Mouse (Mus musculus): ENCODE measurements around the gene Gpr139. TPM values are rescaled to one million over a fixed set of nuclear protein-coding genes. Genes with fewer than 3 reads are reported as not detected.

Gpr139 gene
- polyA plus RNA-seq, 1 experiment, result not detected

GRCm38 (mm10) chr7:119111771-119112170 is 72.6 kb downstream of the Gpr139 start:
- TF ChIP-seq GATA1 (IDR thresholded peaks at IDR 0.05; ENCODE audit: low read length) (no peak), TAL1 (IDR thresholded peaks at IDR 0.05; ENCODE audit: low read length) (no peak)
- no peak overlapping the region for H3K4me3 ChIP-seq (replicated peaks)

GRCm38 (mm10) chr7:119105878-119106277 is 78.5 kb downstream of the Gpr139 start:
- H3K9me3 ChIP-seq (ENCODE audit: control insufficient read depth, low read length), result peaks cover 10% of the 10 kb centered on the region; the same call in 1 of the 2 replicates
- no peaks in the 10 kb centered on the region for H3K36me3 ChIP-seq (ENCODE audit: control insufficient read depth)
- no peaks in the 10 kb centered on the region for H3K4me1 ChIP-seq (ENCODE audit: control insufficient read depth)
- H3K27me3 ChIP-seq (ENCODE audit: control insufficient read depth), result no peaks in the 10 kb centered on the region
- TF ChIP-seq GATA1 (IDR thresholded peaks at IDR 0.05; ENCODE audit: low read length) (no peak), TAL1 (IDR thresholded peaks at IDR 0.05; ENCODE audit: low read length) (no peak)
- H3K4me3 ChIP-seq (replicated peaks), result no peak overlapping the region

More at GRCm38 (mm10) chr7:119111771-119112170, 72.6 kb downstream of the Gpr139 start:
- H3K4me1 ChIP-seq (ENCODE audit: control insufficient read depth), result no peaks in the 10 kb centered on the region
- no peaks in the 10 kb centered on the region for H3K36me3 ChIP-seq (ENCODE audit: control insufficient read depth)
- peaks cover 2% of the 10 kb centered on the region; the same call in 1 of the 2 replicates for H3K9me3 ChIP-seq (ENCODE audit: control insufficient read depth, low read length)
- no peaks in the 10 kb centered on the region for H3K27me3 ChIP-seq (ENCODE audit: control insufficient read depth)

- Histone ChIP-seq H3K4me1 (ENCODE audit: control insufficient read depth) (no peaks in the 10 kb centered on the region), H3K36me3 (ENCODE audit: control insufficient read depth) (no peaks in the 10 kb centered on the region), H3K9me3 (ENCODE audit: control insufficient read depth, low read length) (no peaks in the 10 kb centered on the region), H3K4me3 (replicated peaks) (no peak overlapping the region), H3K27me3 (ENCODE audit: control insufficient read depth) (no peaks in the 10 kb centered on the region)
- TF ChIP-seq GATA1 (IDR thresholded peaks at IDR 0.05; ENCODE audit: low read length) (no peak), TAL1 (IDR thresholded peaks at IDR 0.05; ENCODE audit: low read length) (no peak)
These were observed 87.8 kb downstream of the Gpr139 start for GRCm38 (mm10) chr7:119096583-119096982.

Other genes with a start within 250 kb of the Gpr139 start
- gene Gprc5b, start 189.4 kb downstream of the Gpr139 start, polyA plus RNA-seq (2012), result 0.07 TPM in 1 of 2 replicates, not detected in the other